Mouse (Mus musculus): ENCODE results near the gene Chsy1.

DNA sequence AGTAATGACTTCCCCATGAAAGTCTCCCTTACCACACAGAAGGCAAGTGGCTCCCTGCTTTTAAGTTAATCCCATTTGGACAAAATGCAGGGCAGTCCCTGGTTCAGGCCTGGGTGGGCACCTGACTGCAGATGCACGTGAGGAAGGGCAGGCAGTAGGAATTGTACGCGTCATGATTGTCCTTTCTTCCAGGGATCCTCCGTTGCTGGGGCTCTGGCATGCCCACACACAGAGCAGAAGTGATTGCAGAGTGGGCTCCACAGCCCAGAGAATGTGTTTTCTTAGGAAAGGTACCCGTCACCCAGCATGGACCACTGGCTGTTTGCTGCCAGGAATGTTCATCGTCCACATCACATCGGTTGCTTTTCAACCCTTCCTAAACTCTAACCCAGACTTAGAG lies 53.2 kb downstream of the Chsy1 start:
- TF ChIP-seq POLR2A (IDR thresholded peaks at IDR 0.05; ENCODE audit: insufficient read length, low read depth) (no peak), E2F4 (IDR thresholded peaks at IDR 0.05; ENCODE audit: insufficient read depth) (no peak), USF1 (IDR thresholded peaks at IDR 0.05; ENCODE audit: low read depth) (no peak), SRF (IDR thresholded peaks at IDR 0.05; ENCODE audit: control insufficient read depth, insufficient read length, low read depth) (no peak), TCF12 (IDR thresholded peaks at IDR 0.05; ENCODE audit: insufficient read depth, poor library complexity, severe bottlenecking) (no peak)

All from myocyte (in vitro differentiated cells).